ENCODE assay signal across 13 mouse cellular contexts in genomic region chr14:37139051-37139710, GRCm38 (mm10). TPM values are rescaled to one million over a fixed set of nuclear protein-coding genes. Genes with fewer than 3 reads are reported as not detected.
"Had no signal": no experiment of that assay in that cellular context is flagged by ENCODE, and none has a peak within 500 bp of the region (broad histone marks: within the 10 kb centered on the region; RNA-seq: fewer than 3 reads in every experiment).

No protein-coding gene starts in this region.

- ATAC-seq: intestine, embryonic 15.5 days; midbrain, embryonic 15.5 days had no signal

- DNase-seq: layer of hippocampus, adult 9-11 months; layer of hippocampus, postnatal 36 days; liver, embryonic 13.5 days; lung, adult 18-20 months; right cerebral cortex, postnatal 14 days had no signal

- H3K4me3 ChIP-seq: intestine, embryonic 15.5 days; limb, embryonic 15.5 days; liver, embryonic 13.5 days; midbrain, embryonic 15.5 days; neural tube, embryonic 13.5 days had no signal

- H3K4me1 ChIP-seq: intestine, embryonic 15.5 days had no signal

- H3K4me2 ChIP-seq: intestine, embryonic 15.5 days; limb, embryonic 15.5 days; liver, embryonic 13.5 days; midbrain, embryonic 11.5 days; midbrain, embryonic 15.5 days; neural tube, embryonic 13.5 days had no signal

- H3K9ac ChIP-seq: intestine, embryonic 15.5 days; limb, embryonic 15.5 days; liver, embryonic 13.5 days; midbrain, embryonic 15.5 days; neural tube, embryonic 13.5 days had no signal

- H3K9me3 ChIP-seq: intestine, embryonic 15.5 days; limb, embryonic 15.5 days; liver, embryonic 13.5 days; midbrain, embryonic 15.5 days; neural tube, embryonic 13.5 days had no signal

- H3K27ac ChIP-seq: intestine, embryonic 15.5 days; limb, embryonic 15.5 days; liver, embryonic 13.5 days; midbrain, embryonic 15.5 days; neural tube, embryonic 13.5 days had no signal

- H3K27me3 ChIP-seq: intestine, embryonic 15.5 days; limb, embryonic 15.5 days; liver, embryonic 13.5 days; midbrain, embryonic 15.5 days; neural tube, embryonic 13.5 days had no signal

- H3K36me3 ChIP-seq: intestine, embryonic 15.5 days; limb, embryonic 15.5 days; liver, embryonic 13.5 days; midbrain, embryonic 15.5 days; neural tube, embryonic 13.5 days had no signal

RNA-seq across cellular contexts. Expression of gene 2610528A11Rik, which starts 25.4 kb away (rescaled TPM):
- total RNA-seq: layer of hippocampus, adult 18-20 months; left cerebral cortex, postnatal 25 days had no signal
- polyA plus RNA-seq: midbrain, embryonic 11.5 days; midbrain, embryonic 15.5 days had no signal

RNA-seq across cellular contexts. Expression of gene Cdhr1, which starts 41.0 kb away (rescaled TPM):
- total RNA-seq: megakaryocyte progenitor cell, adult 5-6 weeks had no signal
- polyA plus RNA-seq: liver, embryonic 13.5 days had no signal
